Mouse (Mus musculus) heart, adult 10 weeks (tissue): ENCODE measurements around the gene Fzr1. TPM values are rescaled to one million over a fixed set of nuclear protein-coding genes. Genes with fewer than 3 reads are reported as not detected.

ENCODE experiments used
- polyA plus RNA-seq: library from polyadenylated mRNA; stranded (reverse); fragments of 350-450 nt; fragmentation: Illumina TruSeq; extraction: RNeasy Lipid Tissue Mini Kit (QIAGEN cat#74804); gene quantifications from one replicate; pipeline ENCODE4 v1.2.3, GENCODE M21; 2014; ENCODE audit warnings: low read depth, low replicate concordance

Gene Fzr1
- 21.5 TPM for polyA plus RNA-seq

DNA sequence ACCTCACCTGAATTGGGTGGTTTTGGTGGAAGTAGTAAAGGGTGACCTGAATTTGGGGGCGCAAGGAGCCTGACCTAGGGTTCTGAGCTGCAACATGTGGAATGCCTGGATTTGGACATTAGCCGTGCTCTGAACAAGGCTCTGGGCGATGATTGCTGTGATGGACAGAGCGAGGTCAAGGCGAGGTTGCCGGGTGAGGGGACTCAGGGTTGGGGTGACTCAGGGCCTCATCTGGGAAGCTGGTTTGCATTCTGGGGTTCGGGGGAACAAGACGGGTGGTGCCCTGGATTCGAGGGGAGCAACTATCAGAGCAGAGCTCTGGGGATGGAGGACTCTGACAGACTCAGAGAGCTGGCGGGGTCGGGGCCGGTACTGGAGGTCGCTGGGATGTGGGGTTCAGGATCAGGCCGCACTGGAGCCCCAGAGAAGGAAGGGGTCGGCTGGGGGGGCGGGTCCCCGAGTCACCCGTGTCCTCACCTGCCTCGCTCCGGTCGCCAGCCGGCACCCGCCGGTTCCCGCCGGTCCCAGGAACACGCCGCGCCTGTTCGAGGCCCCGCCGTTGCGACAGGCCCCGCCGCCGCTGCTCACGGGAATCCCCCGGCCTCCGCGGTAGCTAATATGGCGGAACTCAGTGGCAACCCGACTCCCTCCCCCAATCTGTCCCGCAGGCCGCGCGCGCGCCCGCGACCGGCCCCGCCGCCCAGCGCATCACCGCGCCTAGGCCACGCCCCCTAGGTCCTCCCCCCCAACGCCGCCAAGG is at the start of gene Fzr1:
Gene Fzr1 (minus strand): TSS at position 724 of the 760 bp plus-strand sequence.

GRCm38 (mm10) chr10:81392781-81393185 is 14.5 kb upstream of the Fzr1 start, which contains the start of gene Smim24:
TSS of gene Smim24 (plus strand) at chr10:81393051.

DNA sequence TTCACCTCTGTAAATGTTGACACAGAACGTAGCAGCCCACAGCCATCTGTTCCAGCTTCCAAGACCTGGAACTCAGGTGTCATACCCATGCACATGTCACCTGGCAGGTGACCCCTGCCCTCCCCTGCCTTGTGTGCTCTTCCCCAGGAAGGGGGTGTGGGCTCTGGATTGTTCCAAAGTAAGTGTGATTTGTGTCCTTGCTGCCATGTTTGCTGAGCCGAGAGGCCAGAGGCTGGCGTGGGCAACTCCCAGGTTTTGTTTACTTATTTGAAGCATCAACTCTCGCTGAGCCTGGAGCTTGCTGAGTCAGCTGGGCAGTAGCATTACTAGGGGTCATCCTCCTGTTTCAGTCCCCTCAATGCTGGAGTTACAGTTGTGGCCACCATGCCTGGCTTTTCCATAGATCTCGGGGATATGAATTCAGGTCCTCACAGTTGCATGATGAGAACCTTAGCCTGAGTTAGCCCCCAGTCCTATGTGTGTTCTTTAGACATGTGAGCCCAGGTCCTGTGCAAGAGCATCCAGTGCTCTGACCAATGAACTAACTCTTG is 10.3 kb upstream of the Fzr1 start, which contains the start of gene Gm48552:
Gene Gm48552 (plus strand): TSS at position 501 of the 551 bp plus-strand sequence.

GRCm38 (mm10) chr10:81383802-81384604 is 5.7 kb upstream of the Fzr1 start, which contains the start of the genes Dohh and Gm48551:
TSS of gene Dohh (plus strand) at chr10:81384428.
TSS of gene Gm48551 (plus strand) at chr10:81384466.

DNA sequence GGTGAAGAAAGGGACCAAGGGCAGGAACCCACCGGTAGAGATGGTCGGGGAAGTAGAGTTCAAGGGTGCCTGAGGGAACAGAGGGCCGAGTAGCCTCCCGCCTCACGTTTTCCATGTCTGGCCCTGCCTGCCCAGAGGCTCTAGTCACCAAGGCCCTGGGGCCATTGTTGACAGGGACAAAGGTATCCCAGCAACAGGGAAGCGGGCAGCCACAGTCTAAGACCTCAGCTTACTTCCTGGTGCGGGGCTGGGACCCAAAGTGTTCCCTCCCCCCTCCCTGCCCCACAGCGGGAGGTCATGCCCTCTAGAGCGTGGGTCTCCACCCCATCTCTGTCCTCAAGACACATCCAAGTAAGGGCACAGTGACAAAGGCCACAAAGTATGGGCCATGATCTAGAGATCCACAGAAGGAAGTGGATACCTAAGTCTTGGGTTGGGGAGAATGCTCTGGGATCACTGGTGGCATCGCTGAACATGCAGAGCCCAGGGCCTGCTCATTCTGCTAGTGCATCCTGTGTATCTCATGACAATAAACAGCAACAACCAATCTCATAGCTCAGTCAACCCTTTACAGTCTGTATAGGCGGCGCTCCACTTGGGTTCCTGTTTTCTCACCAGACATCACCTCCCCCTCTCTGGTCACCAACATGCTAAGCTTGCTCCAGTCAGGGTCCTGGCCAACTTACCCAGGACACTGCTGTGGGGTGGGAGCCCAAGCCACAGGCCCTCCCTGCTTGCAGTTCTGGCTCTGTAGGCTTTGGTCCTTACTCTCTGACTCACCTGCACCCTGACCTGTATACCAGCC is 12.4 kb downstream of the Fzr1 start, which contains the start of gene 4930404N11Rik:
Gene 4930404N11Rik (minus strand): TSS at position 145 of the 805 bp plus-strand sequence.

DNA sequence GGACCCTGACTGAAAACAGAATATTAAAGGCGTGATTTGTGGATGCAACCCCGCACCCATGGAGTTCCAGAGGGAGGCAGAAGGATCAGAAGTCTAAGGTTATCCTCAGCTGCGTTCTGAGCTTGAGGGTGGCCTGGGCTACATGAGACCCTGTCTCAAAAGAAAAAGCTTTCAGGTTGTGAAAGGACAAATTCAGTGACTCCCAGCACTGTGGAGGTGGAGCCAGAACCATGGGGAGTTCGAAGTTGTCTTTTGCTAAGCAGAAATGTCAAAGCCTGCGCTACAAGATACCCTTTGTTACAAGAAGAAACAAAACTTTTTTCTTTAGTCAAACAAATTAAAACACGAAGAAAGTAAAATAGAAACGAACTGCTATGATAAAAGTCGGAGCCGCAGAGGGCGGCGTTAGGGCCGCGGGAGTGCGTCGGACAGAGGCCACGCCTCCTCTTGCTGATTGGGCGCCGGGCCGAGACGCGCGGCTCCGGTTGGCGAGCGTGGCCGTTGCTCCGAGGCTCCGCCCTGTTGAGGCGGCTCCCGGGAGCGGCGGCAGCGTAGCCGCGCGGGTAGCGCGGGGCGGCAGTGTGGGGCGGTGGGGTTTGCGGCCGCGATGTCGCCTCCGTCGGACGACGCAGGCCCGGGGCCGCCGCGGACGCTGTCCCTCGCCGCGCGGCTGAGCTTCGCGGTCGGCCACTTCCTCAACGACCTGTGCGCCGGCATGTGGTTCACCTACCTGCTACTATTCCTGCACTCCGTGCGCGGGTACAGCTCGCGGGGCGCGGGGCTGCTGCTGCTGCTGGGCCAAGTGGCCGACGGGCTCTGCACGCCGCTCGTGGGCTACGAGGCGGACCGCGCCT is 21.1 kb downstream of the Fzr1 start, which contains the start of gene Mfsd12:
Gene Mfsd12 (plus strand): TSS at position 501 of the 854 bp plus-strand sequence.

DNA sequence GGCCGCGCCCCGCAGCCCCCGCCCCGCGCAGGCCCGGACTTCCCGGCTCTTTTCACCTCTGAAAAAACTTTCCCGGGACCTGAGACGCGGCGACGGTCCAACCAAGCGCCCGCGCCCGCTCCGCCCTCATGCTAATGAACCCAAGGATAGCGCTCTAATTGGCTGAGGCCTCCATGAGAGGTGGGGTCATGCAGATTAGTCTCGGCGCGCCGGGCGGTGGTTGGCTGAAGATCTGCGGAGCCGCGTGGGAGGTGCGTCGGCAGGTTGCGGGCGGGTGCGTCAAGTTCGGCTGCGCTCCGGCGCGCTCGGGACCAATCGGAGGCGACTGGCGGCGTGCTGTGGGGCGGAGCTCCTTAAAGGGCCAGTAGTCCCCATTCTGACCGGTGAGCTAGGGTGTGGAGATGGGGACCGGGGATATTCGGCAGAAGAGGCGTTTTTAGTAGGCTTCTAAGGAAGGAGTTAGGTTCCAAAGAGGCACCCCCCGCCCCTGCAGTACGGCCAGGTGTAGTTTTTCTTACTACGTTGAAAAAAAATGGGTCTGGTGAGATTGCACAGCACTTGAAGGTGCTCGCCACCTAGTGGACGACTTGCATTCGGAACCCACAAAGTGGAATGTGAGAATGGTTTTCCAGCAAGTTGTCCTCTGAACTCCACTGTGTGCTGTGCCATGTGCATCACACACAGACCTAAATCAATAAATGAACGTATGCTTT is 27.8 kb downstream of the Fzr1 start, which contains the start of gene Hmg20b:
Gene Hmg20b (minus strand): TSS at position 130 of the 713 bp plus-strand sequence.

DNA sequence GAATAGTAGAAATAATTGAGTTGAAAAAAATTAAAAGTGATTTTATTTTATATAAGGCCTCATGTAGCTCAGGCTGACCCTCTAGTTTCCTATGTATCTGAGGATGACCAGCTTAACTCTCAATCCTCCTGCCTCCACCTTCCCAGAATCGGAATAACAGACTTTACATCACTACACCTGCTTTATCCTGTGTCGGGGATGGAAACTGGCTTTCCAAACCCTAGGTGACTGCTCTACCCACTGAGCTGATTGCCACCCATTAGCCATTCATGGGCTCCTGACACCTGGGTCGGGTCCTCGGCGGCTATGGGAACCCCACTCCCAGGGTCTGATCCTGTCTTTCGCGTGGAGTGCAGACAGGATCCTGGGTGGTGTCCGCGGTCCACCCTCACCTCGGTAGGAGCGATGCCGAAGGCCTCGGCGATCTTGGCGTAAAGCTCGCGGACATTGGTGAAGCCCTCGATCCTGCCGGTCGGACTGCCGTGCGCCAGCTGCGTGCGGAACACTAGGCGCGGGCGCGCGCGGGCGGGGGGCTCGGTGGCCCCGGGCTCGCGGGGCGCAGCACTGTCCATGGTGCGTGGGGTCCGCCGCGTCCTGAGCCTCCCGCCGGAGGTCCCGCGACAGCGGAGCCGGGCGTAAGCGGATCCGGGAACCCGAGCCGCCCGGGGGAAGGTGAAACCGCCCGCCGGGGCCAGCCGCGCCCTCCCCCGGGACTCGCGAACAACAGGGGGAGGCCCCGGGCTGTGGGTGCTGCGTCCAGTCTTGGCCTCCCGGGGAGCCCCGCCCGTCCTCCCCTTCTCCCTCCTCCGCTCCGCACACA is 35.4 kb downstream of the Fzr1 start, which contains the start of gene Gipc3:
Gene Gipc3 (minus strand): TSS at position 581 of the 820 bp plus-strand sequence.

DNA sequence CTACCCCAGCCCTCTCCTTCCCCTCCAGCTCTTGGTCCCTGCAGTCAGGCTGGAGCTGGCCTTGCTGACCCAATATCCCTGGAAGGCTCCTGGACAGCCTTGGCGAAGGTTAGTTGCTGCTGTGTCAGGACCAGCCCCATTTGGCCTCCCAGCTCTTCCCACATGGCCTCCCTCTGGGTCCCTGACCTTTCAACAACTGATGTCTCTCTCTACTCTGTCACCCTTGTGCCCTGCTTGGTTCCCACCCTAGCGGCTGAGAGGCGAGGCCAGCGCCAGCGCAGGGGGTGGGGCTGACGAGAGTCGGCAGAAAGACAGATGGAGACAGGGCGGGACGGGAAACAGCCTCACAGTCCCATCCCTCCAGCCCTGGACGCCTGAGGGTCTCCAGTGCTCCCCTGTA is 49.9 kb downstream of the Fzr1 start, which contains the start of gene Tbxa2r:
Gene Tbxa2r (plus strand): TSS at position 346 of the 400 bp plus-strand sequence.

GRCm38 (mm10) chr10:81320550-81321347 is 57.6 kb downstream of the Fzr1 start, which contains the start of gene Cactin:
TSS of gene Cactin (plus strand) at chr10:81321103.

Other genes starting within 250 kb of the Fzr1 start
- 17.1 TPM for gene Zbtb7a, start 243.3 kb downstream of the Fzr1 start, polyA plus RNA-seq
- gene Pias4, start 210.6 kb downstream of the Fzr1 start, polyA plus RNA-seq, result 17.0 TPM
- 1,037 TPM for gene Eef2, start 201.9 kb downstream of the Fzr1 start, polyA plus RNA-seq
- gene Dapk3, start 195.5 kb downstream of the Fzr1 start, polyA plus RNA-seq, result 33.0 TPM
- not detected for gene 4930442H23Rik, start 194.7 kb downstream of the Fzr1 start, polyA plus RNA-seq
- gene Nmrk2, start 176.5 kb downstream of the Fzr1 start, polyA plus RNA-seq, result 4.1 TPM
- gene Atcay, start 147.7 kb downstream of the Fzr1 start, polyA plus RNA-seq, result not detected
- gene Zfr2, start 145.4 kb downstream of the Fzr1 start, polyA plus RNA-seq, result 3.0 TPM
- gene Matk, start 125.6 kb downstream of the Fzr1 start, polyA plus RNA-seq, result 0.47 TPM
- 123 TPM for gene Mrpl54, start 111.6 kb downstream of the Fzr1 start, polyA plus RNA-seq
- 90.2 TPM for gene Apba3, start 111.6 kb downstream of the Fzr1 start, polyA plus RNA-seq
- not detected for gene Tjp3, start 86.9 kb downstream of the Fzr1 start, polyA plus RNA-seq
- gene Pip5k1c, start 85.6 kb downstream of the Fzr1 start, polyA plus RNA-seq, result 26.5 TPM
- 15.5 TPM for gene Cactin, start 57.4 kb downstream of the Fzr1 start, polyA plus RNA-seq
- 2.3 TPM for gene Tbxa2r, start 49.8 kb downstream of the Fzr1 start, polyA plus RNA-seq
- 3.9 TPM for gene Gipc3, start 35.2 kb downstream of the Fzr1 start, polyA plus RNA-seq
- gene Hmg20b, start 28.0 kb downstream of the Fzr1 start, polyA plus RNA-seq, result 47.1 TPM
- 6.7 TPM for gene Mfsd12, start 21.0 kb downstream of the Fzr1 start, polyA plus RNA-seq
- gene 4930404N11Rik, start 12.7 kb downstream of the Fzr1 start, polyA plus RNA-seq, result not detected
- 54.8 TPM for gene Dohh, start 5.9 kb upstream of the Fzr1 start, polyA plus RNA-seq
- gene Gm48551, start 6.0 kb upstream of the Fzr1 start, polyA plus RNA-seq, result 2.0 TPM
- not detected for gene Gm48552, start 10.5 kb upstream of the Fzr1 start, polyA plus RNA-seq
- gene Smim24, start 14.5 kb upstream of the Fzr1 start, polyA plus RNA-seq, result 6.5 TPM
- gene Nfic, start 77.1 kb upstream of the Fzr1 start, polyA plus RNA-seq, result 69.1 TPM
- 0.50 TPM for gene Celf5, start 104.2 kb upstream of the Fzr1 start, polyA plus RNA-seq
- gene Ncln, start 117.9 kb upstream of the Fzr1 start, polyA plus RNA-seq, result 59.9 TPM
- gene S1pr4, start 121.6 kb upstream of the Fzr1 start, polyA plus RNA-seq, result 0.65 TPM
- gene Gna15, start 145.7 kb upstream of the Fzr1 start, polyA plus RNA-seq, result 2.3 TPM
- 52.1 TPM for gene Gna11, start 166.7 kb upstream of the Fzr1 start, polyA plus RNA-seq
- 1,032 TPM for gene Aes, start 181.0 kb upstream of the Fzr1 start, polyA plus RNA-seq
- gene Tle2, start 196.0 kb upstream of the Fzr1 start, polyA plus RNA-seq, result 16.3 TPM
- gene Tle6, start 222.6 kb upstream of the Fzr1 start, polyA plus RNA-seq, result 14.7 TPM
- gene BC025920, start 227.8 kb upstream of the Fzr1 start, polyA plus RNA-seq, result 5.9 TPM
- 8.1 TPM for gene Sirt6, start 249.3 kb upstream of the Fzr1 start, polyA plus RNA-seq